Mouse (Mus musculus) telencephalon, adult 2 months (tissue): ENCODE data around the gene Hipk1.
"Not testable (repeated sequence)": the region's sequence is repeated elsewhere in the genome, so short reads cannot be mapped to it uniquely, and the experiment has no call there.

Source experiments
- DNase-seq: peaks from one replicate; pipeline ENCODE4 v3.0.0-alpha.2; 2011; ENCODE audit warnings: low read depth, low spot score

Gene Hipk1

DNA sequence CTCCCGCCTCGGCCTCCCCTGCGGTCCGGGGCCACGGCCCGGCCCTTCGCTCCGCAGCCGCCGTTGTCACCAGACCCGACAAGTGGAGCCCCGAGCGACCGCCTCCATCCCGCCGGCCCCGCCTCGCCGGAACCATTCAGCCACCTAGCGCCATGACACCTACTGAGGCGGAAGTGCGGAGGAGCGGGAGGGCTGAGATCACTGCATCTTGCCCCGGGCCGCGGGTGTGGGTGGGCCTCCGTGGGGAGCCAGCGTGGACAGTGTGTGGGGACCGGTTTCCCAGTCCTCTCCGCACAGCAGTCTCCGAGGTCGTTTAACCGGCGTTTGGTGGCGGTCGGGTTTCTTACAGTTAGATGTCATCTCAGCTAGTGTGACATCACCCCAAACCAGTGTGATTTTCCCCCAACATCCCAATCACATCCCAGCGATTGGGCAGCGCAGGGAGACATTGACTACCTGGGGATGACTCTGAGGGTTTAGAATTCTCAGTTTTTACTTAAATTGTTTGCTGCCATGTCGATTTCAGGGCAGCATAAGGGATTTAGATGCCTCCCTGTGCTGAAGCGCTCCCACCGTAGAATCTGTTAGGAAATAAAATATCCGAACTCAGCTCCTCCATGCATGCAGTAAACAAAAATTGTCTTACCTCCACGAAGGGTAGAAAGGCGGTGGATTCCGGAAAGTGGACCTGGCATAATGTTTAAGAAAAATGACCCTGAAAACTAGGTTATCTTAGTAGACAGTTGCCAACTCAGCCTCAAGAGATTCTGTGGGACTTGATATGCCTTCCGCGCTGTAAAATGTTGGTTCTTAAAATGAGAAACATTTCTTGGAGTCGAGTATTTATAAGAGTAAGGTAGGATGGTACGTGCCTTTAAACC lies at the start of gene Hipk1:
TSS of gene Hipk1 (minus strand) at position 334 of the 881 bp plus-strand sequence.
- peak; percentile 89 for DNase-seq

DNA sequence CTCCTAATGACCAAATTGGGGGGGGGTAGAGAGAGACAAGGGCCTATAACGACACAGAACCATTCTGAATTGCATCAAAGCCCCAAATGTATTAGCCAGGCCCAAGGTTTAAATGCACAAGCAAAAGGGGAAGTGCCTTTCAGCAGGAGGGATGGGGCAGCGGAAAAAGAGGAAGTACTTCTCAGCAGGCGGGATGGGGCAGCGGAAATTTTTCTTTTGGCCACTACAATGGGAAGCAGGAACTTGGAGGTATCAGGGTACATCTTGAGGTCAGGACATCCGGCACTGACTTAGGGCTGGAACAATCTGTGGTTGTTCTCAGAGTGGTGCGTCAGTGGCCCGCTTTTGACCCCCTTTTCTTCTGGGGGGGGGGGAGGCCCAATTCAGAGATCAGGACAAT lies 49.6 kb upstream of the Hipk1 start:
- not testable (repeated sequence) for DNase-seq

DNA sequence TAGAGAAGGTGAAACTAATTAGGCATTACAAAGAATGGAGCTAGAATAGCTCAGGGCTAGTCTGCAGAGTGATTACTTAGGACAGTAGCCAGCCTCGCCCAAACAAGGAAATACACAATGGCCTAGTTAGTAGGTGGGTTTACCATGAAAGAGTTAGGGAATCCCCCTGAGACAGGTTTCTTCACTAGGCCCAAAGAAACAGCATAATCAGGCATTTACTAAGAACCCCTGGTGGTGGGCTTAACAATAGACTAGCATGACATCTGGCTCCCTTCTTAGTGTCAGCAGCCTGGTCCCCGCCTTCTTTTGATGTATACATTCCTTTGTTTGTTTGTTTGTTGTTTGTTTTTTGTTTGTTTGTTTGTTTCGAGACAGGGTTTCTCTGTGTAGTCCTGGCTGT lies 48.8 kb upstream of the Hipk1 start:
- DNase-seq, result not testable (repeated sequence)

DNA sequence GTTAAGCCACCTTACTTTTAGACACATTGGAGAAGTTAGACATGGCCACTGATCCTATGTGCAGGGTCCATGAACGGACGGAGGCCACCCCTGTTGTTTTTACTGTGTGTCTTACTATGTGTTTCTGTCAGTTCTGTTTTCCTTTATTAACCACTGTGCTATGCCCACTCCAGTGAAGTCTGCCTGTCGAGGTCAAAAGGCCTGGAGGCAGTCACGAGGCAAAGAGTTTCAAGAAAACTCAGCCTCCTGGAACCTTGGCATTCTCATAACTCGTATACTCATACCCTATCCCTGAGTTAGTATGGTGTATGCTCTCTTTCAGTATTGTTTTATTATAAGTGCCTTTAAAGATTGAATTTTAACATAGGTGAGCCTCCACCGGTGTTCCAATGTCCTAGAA lies 48.3 kb upstream of the Hipk1 start:
- no peak for DNase-seq

DNA sequence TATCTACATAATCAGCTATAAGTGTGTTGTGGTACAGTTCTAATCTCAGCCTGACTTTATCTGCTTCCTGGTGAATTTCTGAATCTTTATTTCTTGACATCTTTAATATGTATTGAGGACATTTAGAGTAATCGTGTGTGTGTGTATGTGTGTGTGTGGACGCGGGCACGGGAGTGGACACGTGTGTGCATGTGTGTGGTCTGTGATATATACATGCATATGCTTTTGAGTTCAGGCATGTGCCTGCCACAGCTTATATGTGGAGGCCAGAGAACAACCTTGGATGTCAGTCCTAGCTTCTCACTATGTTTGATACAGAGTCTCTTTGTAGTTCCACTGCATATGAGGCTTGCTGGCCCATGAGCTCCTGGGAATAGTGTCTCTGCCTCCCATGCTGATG lies 45.1 kb upstream of the Hipk1 start:
- no peak for DNase-seq

DNA sequence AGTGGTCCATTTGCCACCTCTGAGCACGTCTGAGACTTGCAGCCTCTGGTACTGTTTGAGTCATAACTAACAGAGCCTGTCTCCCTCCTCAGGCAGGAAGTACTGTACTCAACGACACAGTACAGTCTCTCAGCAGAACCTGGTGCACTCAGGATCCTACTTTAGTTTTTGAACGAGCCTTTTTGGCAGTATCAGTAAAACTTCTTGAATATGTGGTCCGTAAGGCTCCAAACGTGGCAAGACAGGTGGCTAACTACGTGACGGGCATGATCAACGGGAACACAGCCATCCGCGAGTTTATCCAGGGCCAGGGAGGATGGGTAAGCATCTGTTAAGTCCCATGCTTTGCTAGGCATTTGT lies 44.6 kb upstream of the Hipk1 start:
- no peak for DNase-seq

DNA sequence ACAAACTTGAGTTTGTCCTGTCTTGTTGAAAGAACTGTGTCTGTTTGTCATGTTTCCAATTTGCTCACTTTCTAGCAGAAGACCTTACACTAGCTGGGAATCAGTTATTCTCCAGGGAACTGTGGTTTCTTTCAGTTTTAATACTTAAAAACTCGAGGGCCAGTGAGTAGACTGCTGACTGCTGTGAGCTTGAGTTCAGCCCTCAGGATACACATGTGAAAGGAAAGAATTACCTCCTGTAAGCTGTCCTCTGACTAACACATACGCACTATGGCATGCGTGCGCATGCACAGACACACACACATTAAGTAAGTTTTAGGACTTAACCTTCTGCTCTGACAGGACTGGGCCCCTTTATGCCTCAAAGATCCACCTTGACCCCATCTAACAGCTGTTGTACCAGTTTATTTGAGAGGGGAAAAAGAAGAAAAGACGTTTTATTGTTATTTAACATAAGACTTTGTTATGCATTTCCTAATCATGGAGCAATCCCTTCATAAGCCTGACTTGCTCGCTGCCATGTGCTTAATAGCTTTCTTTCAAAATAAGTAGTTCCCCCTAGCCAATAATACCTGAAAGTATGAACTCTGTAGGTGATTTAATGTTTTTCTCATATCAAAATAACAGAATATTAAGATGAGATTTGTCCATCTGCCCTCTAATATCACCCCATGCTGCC lies 44.0 kb upstream of the Hipk1 start:
- DNase-seq, result no peak

DNA sequence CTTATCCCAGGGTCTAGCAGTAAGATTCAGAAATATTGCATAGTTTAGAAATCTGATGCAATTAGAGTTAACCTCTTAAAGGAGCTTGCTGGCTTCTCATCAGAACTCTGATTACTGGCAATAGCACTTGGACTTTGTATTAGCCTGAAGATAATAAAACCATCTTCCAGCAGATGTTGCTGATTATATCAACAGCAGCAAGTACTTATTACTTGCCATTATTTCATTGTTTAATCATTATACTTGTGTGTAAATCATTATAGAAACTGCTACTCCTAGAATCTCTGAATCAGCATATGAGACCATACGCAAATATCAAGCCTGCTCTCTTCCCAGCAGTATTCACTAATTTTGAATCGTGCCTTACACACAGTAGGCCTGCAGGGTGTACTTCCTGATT lies 42.6 kb upstream of the Hipk1 start:
- no peak for DNase-seq

DNA sequence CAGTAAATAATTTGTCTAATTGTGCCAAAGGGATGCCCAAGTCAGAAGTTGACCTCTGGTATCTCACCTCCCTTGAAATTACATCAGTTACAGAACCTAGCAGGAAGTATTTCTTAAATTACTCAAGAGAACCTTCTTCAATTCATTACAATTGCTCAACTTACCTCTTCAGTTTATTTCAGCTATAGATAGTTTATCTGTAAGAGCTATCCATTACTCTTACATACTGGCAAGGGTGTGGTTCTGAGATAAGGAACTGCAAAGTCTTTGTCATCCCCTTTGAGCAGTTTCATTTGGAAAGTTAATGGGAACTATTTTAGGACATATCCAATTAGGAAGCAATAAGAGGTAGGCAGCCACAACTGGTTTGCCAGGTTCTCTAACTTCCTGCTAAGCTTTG lies 41.1 kb upstream of the Hipk1 start, which contains the start of gene Bcl2l15:
TSS of gene Bcl2l15 (plus strand) at position 176 of the 400 bp plus-strand sequence.
- DNase-seq, result no peak

DNA sequence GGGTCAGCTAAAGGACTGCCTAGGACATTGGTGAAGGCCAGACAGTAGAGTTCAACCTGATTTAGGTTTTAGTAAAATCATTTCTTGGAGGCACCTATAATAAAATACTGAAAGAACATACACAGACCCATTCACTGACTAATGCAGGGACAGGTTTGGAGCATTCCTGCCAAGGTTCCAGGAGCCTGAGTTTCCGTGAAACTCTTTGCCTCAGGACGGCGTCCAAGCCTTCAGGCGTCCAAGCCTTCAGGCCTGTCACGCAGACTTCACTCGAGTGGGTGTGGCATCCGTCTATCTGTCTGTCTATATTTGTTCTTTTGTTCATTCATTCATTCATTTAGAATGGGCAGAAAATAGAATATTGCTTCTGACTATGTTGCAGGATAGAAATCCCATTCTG lies 39.8 kb upstream of the Hipk1 start:
- no peak for DNase-seq

DNA sequence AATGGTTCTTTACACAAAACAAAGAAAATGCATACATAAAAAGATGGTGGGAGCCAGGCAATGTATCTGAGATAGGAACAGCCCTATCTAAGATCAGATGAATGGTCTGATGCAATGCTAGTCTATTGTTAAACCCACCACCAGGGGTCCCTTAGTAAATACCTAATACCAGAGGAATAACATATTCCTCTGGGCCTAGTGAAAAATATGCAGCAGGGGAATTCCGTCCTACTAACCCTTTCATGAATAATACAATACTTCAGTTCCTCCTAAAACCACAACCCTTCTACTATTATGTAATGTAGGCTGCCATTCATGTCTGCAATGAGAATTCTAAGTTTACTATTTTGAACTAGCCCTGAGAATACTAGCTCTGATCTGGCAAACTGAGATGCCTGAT lies 39.3 kb upstream of the Hipk1 start:
- not testable (repeated sequence) for DNase-seq

DNA sequence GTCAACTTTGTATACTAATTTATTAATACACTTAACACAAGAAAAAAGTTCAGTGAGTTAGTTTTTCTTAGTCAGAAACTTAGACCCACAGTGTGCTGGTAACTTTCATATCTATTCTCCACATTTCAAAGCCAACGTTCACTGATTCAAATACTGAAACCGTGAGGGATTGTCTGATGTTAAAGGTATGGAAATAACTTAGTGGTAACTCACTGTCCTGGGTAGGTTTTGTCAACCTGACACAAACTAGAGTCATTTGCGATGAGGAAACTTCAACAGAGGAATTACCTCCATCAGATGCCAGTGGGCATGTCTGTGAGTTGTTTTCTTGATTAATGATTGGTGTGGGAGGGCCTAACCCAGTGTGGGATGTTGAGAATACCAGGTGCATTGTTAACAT lies 37.7 kb upstream of the Hipk1 start:
- DNase-seq, result no peak

DNA sequence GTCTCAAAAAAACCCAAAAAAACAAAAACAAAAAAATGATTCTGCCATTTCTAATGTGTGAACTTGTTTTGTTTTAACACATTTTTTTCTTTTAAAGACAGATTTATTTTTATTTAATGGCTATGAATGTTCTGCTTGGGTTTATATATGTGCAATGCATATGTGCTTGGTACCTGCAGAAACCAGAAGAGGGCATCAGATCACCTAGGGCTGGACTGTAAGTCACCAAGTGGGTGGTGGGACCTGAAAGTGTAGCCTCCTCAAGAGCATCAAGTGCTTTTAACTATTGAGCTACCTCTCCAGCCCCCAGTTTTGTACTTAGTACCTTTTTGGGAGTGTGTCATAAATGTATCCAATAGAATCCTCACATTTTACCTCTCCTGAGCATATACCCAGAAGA lies 36.2 kb upstream of the Hipk1 start:
- no peak for DNase-seq

DNA sequence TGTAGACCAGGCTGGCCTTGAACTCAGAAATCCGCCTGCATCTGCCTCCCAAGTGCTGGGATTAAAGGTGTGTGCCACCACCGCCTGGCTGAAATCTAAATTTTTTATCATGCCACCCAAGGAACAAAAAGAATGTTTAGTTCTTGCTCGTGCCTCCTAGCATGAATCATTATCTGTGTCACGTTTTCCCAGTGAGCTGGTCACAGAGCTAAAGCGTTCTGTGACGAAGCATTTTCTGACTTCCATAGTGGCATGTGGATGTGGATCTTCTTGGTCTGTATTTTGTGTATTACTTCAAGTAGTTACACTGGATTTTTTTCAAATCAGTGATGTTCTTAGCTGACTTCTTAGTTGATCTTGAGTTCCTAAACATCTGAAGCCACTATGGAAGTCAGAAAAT lies 19.6 kb upstream of the Hipk1 start:
- DNase-seq, result no peak

DNA sequence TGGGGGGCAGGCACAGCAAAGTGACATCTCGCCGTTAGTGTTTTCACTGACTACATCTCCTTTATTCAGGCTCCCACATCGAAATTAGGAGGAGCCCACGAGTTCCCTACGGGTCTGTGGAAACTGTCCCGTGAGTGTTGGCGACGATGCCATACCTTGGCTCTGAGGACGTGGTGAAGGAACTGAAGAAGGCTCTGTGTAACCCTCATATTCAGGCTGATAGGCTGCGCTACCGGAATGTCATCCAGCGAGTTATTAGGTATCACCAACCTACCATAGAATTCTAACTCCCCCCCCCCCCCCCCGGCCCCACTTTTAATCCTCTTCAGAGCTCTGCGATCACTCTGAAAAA lies 18.4 kb upstream of the Hipk1 start:
- DNase-seq, result no peak

DNA sequence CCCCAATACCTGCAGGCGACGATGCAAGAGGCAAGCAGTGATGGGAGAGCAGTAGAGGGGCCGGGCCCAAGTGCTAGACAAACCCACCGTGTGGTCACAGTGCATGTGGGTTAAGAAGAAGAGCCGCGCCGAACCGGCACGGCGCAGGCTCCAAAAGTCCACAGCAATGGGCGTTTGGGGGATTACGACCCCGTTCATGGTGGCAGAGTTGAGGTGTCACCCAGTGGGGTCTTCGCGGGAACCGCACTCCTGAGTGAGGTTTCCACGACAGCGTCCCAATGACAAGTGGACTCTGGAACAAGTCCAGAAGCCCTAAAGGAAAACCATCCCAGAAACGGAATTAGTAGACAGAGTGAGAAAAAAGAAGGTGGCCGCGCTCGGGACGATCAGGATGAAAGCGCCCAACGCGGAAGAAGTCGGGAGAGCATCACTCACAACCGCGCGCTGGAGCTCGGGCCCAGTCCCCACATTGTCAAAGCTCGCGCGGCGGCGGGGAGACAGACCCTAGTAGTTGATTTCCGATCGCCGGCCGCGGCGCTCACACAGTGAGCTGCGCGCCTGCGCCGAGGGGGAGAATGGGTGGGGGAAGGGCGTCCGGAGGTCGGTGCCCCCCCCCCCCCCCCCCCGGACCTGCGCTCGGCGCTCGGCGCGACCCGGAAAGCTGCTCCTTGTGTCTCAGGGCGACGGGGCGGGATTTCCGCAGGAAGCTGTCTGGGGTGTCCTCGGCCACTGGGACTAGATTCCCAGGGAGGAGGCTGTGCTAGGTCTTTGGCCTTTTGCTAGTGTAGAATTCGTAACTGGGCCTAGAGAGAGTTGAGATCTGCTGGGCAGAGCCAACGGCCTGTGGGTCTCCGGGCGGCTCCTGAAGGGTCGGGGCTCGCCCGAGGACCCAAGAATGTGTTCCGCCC lies 17.8 kb upstream of the Hipk1 start, which contains the start of the genes Dclre1b, Ap4b1 and Gm43064:
TSS of gene Dclre1b (minus strand) at position 554 of the 908 bp plus-strand sequence.
TSS of gene Ap4b1 (plus strand) at position 630 of the 908 bp plus-strand sequence.
TSS of gene Gm43064 (plus strand) at position 683 of the 908 bp plus-strand sequence.
- DNase-seq, result peak; percentile 86

DNA sequence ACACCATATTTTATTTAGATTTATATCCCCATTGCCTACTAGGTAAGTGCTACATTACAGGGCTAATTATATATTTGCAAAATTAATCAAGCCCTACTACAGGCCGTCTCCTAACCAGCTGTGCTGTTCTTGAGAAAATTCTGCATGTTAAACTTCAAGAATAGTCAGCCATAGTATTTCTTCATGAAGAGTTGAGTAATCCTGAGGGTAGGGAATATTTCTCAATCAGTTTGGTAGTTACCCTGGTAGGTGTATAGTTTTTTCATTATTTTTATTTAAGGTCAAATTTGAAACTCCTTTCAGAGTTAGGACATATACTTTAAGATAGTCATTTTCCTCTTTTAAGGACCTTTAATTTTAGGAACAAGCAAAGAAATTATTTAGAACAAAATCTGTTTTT lies 14.3 kb upstream of the Hipk1 start:
- no peak for DNase-seq

DNA sequence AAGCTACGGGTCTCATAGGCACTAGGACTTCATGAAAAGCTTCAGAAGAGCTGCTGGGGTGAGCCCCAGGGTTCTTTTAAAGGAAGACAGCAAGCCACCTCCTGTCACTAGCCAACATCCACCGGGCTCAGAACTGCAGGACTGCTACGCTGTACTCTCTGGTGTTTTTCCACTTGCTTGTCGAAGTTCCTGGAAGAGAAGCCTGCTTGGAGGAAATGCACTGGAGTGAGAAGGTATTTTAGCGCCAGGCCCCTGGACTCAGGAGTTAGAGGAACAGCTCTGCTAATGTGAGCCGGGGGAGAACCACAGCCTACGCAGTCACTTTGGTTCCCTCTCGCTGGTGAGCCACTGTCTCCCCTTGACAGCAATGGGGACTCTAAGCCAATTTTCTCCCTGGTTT lies 11.5 kb upstream of the Hipk1 start:
- no peak for DNase-seq

DNA sequence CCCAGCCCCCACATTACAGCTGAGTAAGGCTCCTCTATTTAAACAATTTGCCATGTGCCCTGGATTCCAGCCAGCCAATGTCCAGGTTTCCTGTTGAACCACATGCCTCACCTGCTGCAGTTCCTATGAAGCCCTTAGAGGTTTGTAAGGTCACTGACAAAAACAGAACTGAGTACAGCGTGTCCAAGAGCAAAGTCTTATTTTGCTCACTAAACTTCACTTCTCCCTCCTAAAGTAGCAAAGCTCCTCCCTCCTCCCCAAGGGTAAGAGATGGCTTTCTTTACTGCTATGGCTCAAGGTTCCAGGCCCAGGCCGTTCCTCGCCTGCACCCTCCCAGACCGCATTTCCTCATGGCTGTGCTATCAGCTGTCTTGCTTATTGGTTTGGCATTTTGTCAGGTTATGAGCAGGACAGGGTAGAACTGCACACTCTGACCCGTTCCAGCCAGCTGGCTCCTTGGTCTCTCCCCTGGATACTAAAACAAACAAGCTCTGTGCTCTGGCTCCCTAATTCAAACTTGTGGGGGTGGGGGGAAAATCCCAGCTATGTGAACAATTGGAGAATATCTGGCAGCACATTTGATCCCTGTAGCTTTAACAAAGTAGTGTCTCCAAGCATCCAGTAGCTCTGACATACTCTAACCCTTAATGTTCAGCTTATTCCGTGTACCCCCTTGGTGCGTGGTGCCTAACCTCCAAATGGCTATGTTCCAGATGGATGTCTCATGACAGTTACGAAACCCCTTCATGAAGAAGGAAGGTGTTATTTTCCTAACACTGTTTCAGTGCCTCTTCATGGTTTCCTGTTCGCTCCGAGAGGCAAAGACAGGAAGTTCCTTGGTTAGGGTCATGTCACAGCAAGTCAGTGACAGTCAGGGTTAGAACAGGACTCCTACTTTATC lies 10.5 kb upstream of the Hipk1 start:
- peak; percentile 74 for DNase-seq

DNA sequence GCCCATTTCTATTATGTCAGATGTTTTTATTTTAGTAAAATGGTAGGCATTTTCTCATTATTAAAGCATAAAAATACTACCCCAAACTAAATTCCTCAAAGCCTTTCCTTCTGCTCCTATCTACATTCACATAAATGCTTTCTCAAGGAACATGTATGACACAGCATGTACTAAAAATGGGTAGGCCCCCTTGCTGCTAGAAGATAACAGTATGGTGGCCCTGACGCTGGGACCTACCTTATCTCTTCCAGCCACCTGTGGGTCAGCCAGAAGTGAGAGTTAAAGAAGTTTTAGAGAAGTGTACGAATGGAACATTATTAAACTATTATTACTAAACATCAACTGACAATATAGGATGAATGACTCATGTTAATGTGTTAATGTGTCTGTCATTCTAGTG lies 8.1 kb upstream of the Hipk1 start:
- no peak for DNase-seq

DNA sequence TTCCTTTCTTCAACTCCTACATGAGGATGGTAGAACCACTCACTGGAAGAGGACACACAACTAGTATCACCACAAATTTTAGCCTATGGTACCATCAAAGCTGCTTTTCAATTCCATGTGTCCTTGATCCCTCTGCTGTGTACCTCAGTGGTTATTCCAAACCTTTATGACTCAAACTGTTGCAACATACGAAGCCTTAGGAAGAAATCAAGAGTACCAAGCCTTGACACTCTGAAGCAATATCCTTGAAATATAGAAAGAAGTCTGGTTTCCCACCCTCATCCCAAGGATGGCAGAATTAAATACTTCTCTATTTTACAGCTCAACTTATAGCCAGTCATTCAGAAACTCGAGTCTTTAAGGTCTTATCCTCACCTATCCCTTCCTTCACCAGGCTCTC lies 5.0 kb upstream of the Hipk1 start:
- DNase-seq, result no peak
